Comparison of ENCODE assay signal across 9 mouse cellular contexts in genomic region chr3:45555736-45556135, GRCm38 (mm10).
A peak's percentile ranks its signal among the peaks of the same experiment; 100 is the strongest.
DNase-seq lines count a peak whose midpoint lies in the region; ATAC-seq and TF ChIP-seq lines count a peak whose summit lies in the region.
"Had no signal": no experiment of that assay in that cellular context is flagged by ENCODE, and none has a peak within 500 bp of the region (broad histone marks: within the 10 kb centered on the region; RNA-seq: fewer than 3 reads in every experiment).

No protein-coding gene starts in this region.

- H3K27ac ChIP-seq in cerebellum, adult 2 months (ENCODE audit: insufficient read depth, low read length) = no peak overlapping the region
- H3K27ac ChIP-seq: neural tube, embryonic 12.5 days had no signal

- peak; percentile 47; the same call in 1 of the 2 replicates for TF ChIP-seq CTCF in cerebellum, adult 2 months (IDR thresholded peaks at IDR 0.05; ENCODE audit: borderline replicate concordance, insufficient read depth, low read depth, low read length)

- WGBS in cerebellum, adult 2 months = 29% methylated on average over 1 of the region's 1 CpGs

- no peak overlapping the region for H3K4me3 ChIP-seq in cerebellum, adult 2 months (replicated peaks; ENCODE audit: insufficient read depth, low read depth, low read length)
- H3K4me3 ChIP-seq: neural tube, embryonic 12.5 days had no signal

- no peak for ATAC-seq in erythroblast, adult 5-6 weeks (replicated peaks; ENCODE audit: low FRiP score, poor library complexity, severe bottlenecking)

- H3K27me3 ChIP-seq in cerebellum, adult 2 months (ENCODE audit: control insufficient read depth, insufficient read depth, low read length) = no peaks in the 10 kb centered on the region
- H3K27me3 ChIP-seq: neural tube, embryonic 12.5 days had no signal

- H3K4me1 ChIP-seq in cerebellum, adult 2 months (ENCODE audit: control insufficient read depth, insufficient read depth, low read length) = no peaks in the 10 kb centered on the region
- H3K4me1 ChIP-seq: neural tube, embryonic 12.5 days had no signal

- DNase-seq in adrenal gland, adult (ENCODE audit: inconsistent age in 2 of 2, low spot score in 1 of 2) = peak; percentile 20 to 55
- DNase-seq in adrenal gland, adult 8-10 months = no peak
- DNase-seq in A20 (ENCODE audit: low read depth, low spot score) = peak; percentile 59
- peak; percentile 26 to 27 for DNase-seq in cerebellum, adult 2 months
- peak; percentile 57 for DNase-seq in forelimb bud, embryonic 11.5 days (ENCODE audit: low read depth, low spot score)
- peak; percentile 81 for DNase-seq in layer of hippocampus, adult 11-12 months (ENCODE audit: low spot score)
- peak; percentile 7 for DNase-seq in lung, postnatal 25 days (ENCODE audit: low spot score)

- no peak for TF ChIP-seq POLR2A in cerebellum, adult 2 months (IDR thresholded peaks at IDR 0.05; ENCODE audit: borderline replicate concordance, insufficient read depth, low read length)
